Mouse (Mus musculus) bone marrow, adult 2 months (tissue): Measurements from ENCODE around the gene Sox5.

ENCODE experiments used
- CTCF ChIP-seq: fragments of 200-500 bp; IDR thresholded peaks from 2 replicates; pipeline ENCODE4 v1.5.1; 2011; ENCODE audit warnings: low read length, control low read depth; ENCODE audit not compliant: control insufficient read depth, insufficient read depth
- POLR2A ChIP-seq: fragments of 200-500 bp; IDR thresholded peaks from 2 replicates; pipeline ENCODE4 v1.6.1; 2011; ENCODE audit warnings: low read depth, mild to moderate bottlenecking, control low read depth, low read length, borderline replicate concordance; ENCODE audit not compliant: control insufficient read depth

GRCm38 (mm10) chr6:144181083-144181866 lies 600.5 kb downstream of the Sox5 start:
- TF ChIP-seq CTCF, result no peak
- TF ChIP-seq POLR2A, result no peak
